Mouse (Mus musculus) Patski (cell line): ENCODE results near the gene Rag2. TPM values are rescaled to one million over a fixed set of nuclear protein-coding genes. Genes with fewer than 3 reads are reported as not detected.

Source experiments
- ATAC-seq: fragments of 100-300 bp; one replicate; pipeline ENCODE4 v1.8.0; 2021
- CTCF ChIA-PET: fragments of 350-600 bp; sonication (Branson Sonifier 250); formaldehyde crosslinking; loops from one replicate; lab custom pipeline; 2022; ENCODE audit warnings: inconsistent platforms; lab: Charles Lee
- POLR2A ChIA-PET: fragments of 350-600 bp; sonication (Branson Sonifier 250); formaldehyde crosslinking; loops from one replicate; lab custom pipeline; 2022; ENCODE audit warnings: antibody characterized with exemption, inconsistent platforms; lab: Charles Lee
- DNase-seq: peaks from one replicate; pipeline ENCODE4 v3.0.0-alpha.2; 2011; ENCODE audit warnings: low read depth, low spot score
- H3K27me3 ChIP-seq: fragments of 371-371 bp; one replicate; pipeline ENCODE4 v1.5.1; 2021
- CTCF ChIP-seq: fragments of 100-300 bp; IDR thresholded peaks from one replicate; pipeline ENCODE4 v1.5.1; 2021
- in situ Hi-C: fragments of 300-500 bp; cut with MboI; formaldehyde crosslinking; loops from 3 replicates; pipeline ENCODE4 v1.11.1; 2018; ENCODE audit warnings: low pct_unique_long_range_greater_than_20kb, mixed read lengths
- polyA plus RNA-seq: library from polyadenylated mRNA; unstranded; gene quantifications from one replicate; pipeline ENCODE4 v1.2.3, GENCODE M21; 2021

Rag2 gene
- polyA plus RNA-seq, 1 experiment from 2014 or later, result not detected

DNA sequence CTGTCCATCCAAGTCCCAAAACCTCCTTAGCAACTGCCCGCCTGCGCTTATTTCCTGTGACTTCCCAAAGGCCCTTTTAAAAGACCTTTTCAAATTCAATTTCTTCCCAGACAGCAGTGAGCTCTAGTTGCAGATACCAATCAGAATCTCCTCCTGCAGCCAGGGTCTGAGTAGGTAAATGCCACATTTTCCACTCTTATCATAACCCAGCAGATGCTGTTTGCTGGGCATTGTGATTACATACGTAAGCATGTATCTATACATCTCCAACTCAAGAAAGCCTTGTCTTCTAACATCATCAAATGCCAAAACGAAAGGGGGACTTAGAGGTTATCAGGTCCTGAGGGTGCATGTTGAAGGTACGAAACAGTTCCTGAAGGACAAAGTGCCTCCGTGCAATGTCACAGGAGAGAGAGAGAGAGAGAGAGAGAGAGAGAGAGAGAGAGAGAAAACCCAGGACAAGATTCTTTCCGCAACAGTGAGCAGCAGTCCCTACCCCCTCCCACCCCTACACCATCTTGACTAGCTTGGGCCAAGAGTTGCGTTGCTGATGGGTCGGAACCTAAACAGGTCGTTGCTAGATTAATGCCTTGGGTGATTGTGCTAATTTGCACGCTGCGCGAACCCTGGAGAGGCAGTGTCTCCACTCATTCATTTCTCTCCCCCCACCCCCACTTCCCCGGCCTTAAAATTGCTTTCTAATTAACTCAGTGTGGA, 27.8 kb downstream of the Rag2 start:
- no peak for ATAC-seq
- in situ Hi-C loops, result loop anchor here (5.0 kb wide), 1 partner anchor 120 kb away; no protein-coding TSS in a partner anchor
- ChIA-PET CTCF (interaction anchor here (0.7 to 6.5 kb wide), 14 partner anchors 10 to 192 kb away, joined by 3 to 34 read pairs (median 4); no protein-coding TSS in a partner anchor), POLR2A (interaction anchor here (0.7 kb wide), 1 partner anchor 53 kb away, joined by 3 read pairs; no protein-coding TSS in a partner anchor)
- TF ChIP-seq CTCF, result no peak
- DNase-seq, result no peak
- H3K27me3 ChIP-seq, result peaks cover 64% of the 10 kb centered on the region

DNA sequence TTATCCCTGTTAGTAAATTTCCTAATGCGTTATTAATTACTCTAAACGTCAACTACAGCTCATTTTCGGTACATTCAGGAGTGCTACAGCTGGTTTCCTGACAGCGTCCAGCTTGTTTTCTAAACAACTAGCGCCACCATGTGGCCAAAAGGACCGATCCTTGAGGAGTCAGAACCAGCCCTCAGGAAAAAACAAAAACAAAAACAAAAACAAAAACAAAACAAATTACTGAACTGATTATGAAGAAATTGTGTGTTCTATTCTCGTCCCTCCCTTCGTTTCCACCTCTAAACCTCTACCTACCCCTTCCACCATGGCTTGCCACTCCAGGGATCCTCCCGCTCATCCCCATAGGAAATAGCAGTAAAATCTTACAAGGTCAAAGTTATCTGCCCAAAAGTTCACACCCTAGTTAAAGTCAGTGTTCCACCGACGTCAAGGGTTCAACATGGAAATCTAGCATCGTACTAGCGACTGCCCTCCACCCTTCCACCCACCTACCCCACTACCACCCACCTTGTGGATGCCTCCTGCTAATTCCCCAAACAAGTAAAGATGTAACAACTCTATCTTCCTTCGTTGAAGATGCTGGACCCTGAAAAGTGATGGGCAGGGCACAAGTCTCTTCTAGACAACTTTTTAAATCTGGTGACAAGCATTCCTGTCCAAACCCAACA, 28.5 kb downstream of the Rag2 start:
- H3K27me3 ChIP-seq, result peaks cover 60% of the 10 kb centered on the region
- ATAC-seq (peak; percentile 56), DNase-seq (no peak)
- POLR2A ChIA-PET, result interaction anchor here (0.7 kb wide), 1 partner anchor 54 kb away, joined by 3 read pairs; no protein-coding TSS in a partner anchor
- CTCF ChIA-PET, result interaction anchor here (0.7 to 6.5 kb wide), 14 partner anchors 11 to 185 kb away, joined by 3 to 34 read pairs (median 4); no protein-coding TSS in a partner anchor
- TF ChIP-seq CTCF, result peak; percentile 74
- in situ Hi-C loops, result loop anchor here (5.0 kb wide), 1 partner anchor 121 kb away; no protein-coding TSS in a partner anchor

DNA sequence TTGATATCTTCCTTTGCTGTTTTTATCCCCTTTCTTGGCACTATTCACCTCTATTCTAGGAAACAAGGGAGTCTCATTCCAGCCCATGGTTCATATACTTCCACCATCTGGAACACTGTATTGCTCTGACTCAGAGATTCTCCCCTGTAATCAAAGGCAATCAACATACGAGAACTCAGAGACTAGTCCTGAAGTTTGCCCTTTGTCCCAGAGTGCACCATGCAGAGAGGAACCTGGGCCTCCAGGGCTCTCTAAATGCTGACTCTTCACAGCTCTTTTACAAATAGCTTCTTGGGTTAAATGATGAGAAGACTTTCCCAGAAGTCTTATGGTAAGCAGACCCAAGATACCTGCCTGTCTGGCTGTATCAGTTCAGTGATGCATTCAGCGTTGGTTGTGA, 36.0 kb downstream of the Rag2 start:
- H3K27me3 ChIP-seq, result peaks cover 45% of the 10 kb centered on the region
- ChIA-PET CTCF (interaction anchor here (1.1 kb wide), 1 partner anchor 188 kb away, joined by 3 read pairs; no protein-coding TSS in a partner anchor), POLR2A (no interaction called here)
- DNase-seq (no peak), ATAC-seq (no peak)
- TF ChIP-seq CTCF, result no peak
- in situ Hi-C loops, result no loop called here

DNA sequence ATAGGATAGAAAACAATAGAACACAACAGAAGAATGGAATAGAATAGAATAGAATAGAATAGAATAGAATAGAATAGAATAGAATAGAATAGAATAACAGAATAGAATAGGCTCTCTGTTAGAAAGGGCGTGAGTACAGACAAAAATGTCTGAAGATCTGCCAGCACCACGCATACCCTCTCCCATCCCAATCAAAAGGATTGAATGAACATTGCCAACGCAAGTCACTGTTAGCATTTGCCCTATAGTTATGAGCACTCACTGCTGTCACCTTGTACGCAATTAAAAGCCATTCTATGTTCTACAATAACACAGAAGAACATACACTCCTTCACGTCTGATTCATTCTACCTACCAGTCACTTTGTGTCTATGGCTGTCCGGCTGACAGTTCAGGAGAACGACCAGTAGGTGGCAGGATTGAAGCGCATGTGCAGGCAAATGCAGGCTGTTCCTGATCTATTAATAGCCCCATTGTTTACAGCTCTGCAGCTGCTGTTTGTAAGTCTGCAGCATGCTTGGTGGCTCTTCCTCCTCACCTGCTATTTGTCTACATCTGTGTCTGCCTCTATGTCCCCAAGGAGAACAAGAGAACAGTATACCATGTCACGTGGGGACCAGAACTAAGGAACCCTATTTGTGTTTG, 40.7 kb downstream of the Rag2 start:
- TF ChIP-seq CTCF, result peak; percentile 94
- DNase-seq, result no peak
- H3K27me3 ChIP-seq, result peaks cover 45% of the 10 kb centered on the region
- CTCF ChIA-PET, result interaction anchor here (0.9 to 2.0 kb wide), 4 partner anchors 14 to 193 kb away, joined by 3 to 10 read pairs (median 3); partner anchors contain the start of gene Traf6
- peak; percentile 88 for ATAC-seq
- POLR2A ChIA-PET, result no interaction called here
- in situ Hi-C loops, result no loop called here

DNA sequence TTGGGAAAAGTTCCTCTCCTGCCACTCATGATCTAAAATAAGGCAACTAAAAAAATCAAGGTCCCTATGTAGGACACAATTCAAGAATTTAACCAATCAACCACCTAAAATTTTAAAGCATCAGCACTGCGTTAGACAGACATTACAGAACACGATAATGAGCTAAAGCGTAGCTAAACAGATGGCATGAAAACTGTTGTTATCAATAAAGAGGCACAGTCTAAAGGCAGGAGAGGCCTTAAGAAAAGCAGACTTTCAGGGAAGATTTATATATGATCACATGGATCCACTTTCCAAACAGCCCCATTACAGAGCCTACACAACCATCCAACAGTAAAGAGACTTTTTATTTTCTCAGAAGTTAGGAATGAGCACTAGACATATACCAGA, 41.2 kb downstream of the Rag2 start:
- ATAC-seq (no peak), DNase-seq (no peak)
- CTCF ChIA-PET, result interaction anchor here (0.9 to 2.0 kb wide), 4 partner anchors 14 to 193 kb away, joined by 3 to 10 read pairs (median 3); partner anchors contain the start of gene Traf6
- POLR2A ChIA-PET, result no interaction called here
- TF ChIP-seq CTCF, result no peak
- in situ Hi-C loops, result no loop called here
- H3K27me3 ChIP-seq, result peaks cover 48% of the 10 kb centered on the region

DNA sequence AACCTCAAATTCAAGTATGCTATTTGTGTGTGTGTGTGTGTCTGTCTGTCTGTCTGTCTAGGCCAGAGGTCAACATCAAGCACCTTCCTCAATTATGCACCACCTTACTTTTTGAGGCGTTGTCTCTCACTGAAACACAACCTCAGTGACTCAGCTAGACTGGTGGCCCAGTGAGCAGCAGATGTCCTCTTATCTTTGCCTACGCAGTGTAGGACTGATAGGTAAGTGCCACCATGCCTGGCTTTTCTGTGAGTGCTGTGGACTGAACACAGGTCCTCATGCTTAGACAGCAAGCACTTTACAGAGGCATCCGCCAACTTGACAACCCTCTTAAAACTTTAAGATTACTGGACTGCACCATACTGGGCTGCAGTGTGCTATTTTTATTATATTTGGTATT, 44.2 kb downstream of the Rag2 start:
- POLR2A ChIA-PET, result no interaction called here
- in situ Hi-C loops, result no loop called here
- no peak for TF ChIP-seq CTCF
- ATAC-seq (no peak), DNase-seq (no peak)
- CTCF ChIA-PET, result no interaction called here
- H3K27me3 ChIP-seq, result peaks cover 57% of the 10 kb centered on the region

DNA sequence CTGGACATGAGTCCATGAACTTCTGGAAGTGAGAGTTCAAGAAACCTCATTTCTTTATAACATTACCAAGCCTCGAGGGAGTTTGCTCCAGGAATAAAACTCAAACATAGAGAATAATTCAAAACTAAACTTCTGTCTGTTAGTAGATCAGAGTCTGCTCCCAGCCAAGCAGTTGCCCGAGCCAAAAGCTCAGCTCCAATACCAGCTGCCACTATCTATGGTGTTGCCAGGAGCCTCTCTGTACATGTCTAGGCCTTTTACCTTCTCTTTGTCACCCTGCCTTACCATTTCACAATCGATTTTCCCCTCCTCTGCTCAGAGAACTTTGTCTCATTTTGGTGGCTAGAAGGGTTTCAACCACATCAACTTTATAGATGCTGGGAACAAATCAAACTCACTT, 49.0 kb downstream of the Rag2 start:
- in situ Hi-C loops, result no loop called here
- ChIA-PET POLR2A (no interaction called here), CTCF (no interaction called here)
- peaks cover 43% of the 10 kb centered on the region for H3K27me3 ChIP-seq
- DNase-seq (no peak), ATAC-seq (no peak)
- no peak for TF ChIP-seq CTCF

DNA sequence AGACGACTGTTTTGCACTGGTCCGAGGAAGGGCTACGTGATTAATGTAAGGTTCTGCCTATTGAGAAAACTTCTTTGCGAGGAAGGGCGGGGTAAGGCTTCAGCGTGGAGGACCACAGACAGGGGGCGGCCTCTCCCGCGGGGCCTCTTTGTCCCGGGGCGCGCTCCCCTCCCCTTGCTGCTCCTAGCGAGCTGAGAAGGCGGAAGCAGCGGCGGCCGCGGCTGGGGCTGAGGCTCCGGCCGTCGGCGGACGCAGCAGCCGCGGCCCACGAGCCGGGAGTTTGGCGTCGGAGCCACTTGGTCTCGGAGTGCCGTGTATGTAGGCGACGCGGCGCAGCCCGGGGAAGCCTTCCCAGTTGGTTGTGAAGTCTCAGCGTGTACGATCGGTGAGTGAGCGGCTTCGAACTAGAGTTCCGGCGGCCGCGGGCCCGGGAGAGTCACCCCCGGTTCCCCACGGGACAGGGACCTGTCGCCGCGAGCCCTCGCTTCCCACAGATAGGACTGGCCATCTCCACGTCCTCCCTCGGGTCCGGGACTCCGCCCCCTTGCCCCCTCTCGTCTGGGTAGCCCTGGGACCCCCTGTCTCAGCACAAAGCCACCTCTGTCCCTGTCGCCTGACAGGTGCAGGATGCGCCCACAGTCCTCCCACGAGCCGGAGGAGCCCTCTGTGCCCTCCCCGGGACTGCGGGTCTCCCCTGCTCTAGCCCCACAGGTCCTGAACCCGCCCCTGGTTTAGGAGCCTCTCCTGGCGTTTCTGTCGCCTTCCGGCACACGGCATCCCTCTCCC, 53.9 kb downstream of the Rag2 start, which contains the start of gene Traf6:
Gene Traf6, plus strand, starts transcription at position 194 of the 786 bp plus-strand sequence.
- peak; percentile 98 for TF ChIP-seq CTCF
- DNase-seq (no peak), ATAC-seq (peak; percentile 98)
- POLR2A ChIA-PET, result interaction anchor here (0.7 kb wide), 1 partner anchor 295 kb away, joined by 3 read pairs; no protein-coding TSS in a partner anchor
- CTCF ChIA-PET, result interaction anchor here (3.1 kb wide), 1 partner anchor 12 kb away, joined by 10 read pairs; no protein-coding TSS in a partner anchor
- in situ Hi-C loops, result no loop called here
- H3K27me3 ChIP-seq, result peaks cover 15% of the 10 kb centered on the region

DNA sequence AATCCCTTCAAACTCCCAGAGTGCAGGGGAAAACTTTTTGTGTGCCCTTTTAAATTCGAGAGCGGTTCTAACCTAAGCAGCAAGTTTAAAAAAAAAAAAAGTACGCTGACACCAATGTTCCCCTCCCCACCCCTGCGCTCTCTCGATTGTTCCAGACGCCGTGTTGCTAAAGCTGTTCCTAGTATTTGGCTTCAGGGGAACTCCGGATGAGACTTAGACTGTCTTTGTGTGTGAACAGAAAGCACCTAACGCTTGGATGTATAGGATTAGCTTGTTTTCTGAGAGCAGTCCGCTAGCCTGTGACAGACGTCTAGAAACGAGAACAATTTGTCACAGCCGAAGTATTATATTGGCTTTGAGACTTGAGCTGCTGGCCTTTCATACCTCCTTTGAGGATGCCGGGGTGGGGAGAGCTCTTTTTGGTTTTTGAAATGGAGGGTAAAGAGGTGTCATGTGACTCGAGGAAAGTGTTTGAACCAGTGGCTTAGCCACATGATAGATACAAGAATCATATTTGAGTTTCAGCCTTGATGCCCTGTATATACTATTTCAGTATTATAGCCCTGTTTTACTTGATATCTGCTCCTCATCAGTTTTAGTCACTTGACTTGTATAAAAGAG, 54.8 kb downstream of the Rag2 start:
- no peak for TF ChIP-seq CTCF
- no peak for ATAC-seq
- peaks cover 9% of the 10 kb centered on the region for H3K27me3 ChIP-seq
- DNase-seq, result no peak
- in situ Hi-C loops, result no loop called here
- ChIA-PET POLR2A (interaction anchor here (0.7 kb wide), 1 partner anchor 296 kb away, joined by 3 read pairs; no protein-coding TSS in a partner anchor), CTCF (interaction anchor here (0.7 to 3.1 kb wide), 2 partner anchors 9 to 13 kb away, joined by 3 to 10 read pairs; no protein-coding TSS in a partner anchor)

Other genes with a start within 250 kb of the Rag2 start
- not detected for gene Rag1, start 24.8 kb downstream of the Rag2 start, polyA plus RNA-seq
- gene B230118H07Rik, start 24.8 kb downstream of the Rag2 start, polyA plus RNA-seq, result 42.7 TPM
- 13.8 TPM for gene Traf6, start 53.7 kb downstream of the Rag2 start, polyA plus RNA-seq